Mouse (Mus musculus) B cell, adult 2 months (primary cell): ENCODE measurements around the gene Olfr129.

Experiments
- DNase-seq, 2 experiments: peaks; one replicate each; pipeline ENCODE4 v3.0.0; 2022

The Olfr129 gene

GRCm38 (mm10) chr17:38059979-38060378 lies at the start of gene Olfr129:
Gene Olfr129 (minus strand): TSS chr17:38060079.
- DNase-seq = no peak

GRCm38 (mm10) chr17:38088593-38088992 lies 28.7 kb upstream of the Olfr129 start, which contains the start of gene Olfr131:
Gene Olfr131 (minus strand): TSS chr17:38088693.
- no peak for DNase-seq

- DNase-seq = no peak
Measured at GRCm38 (mm10) chr17:38082364-38082763, 22.5 kb upstream of the Olfr129 start.

GRCm38 (mm10) chr17:38063621-38064020 lies 3.7 kb upstream of the Olfr129 start, which contains the start of gene Olfr130:
Gene Olfr130 (plus strand): TSS chr17:38063921.
- DNase-seq = no peak

GRCm38 (mm10) chr17:38026297-38026696 lies 33.6 kb downstream of the Olfr129 start:
- DNase-seq = no peak

- no peak for DNase-seq
Measured at GRCm38 (mm10) chr17:38016341-38016740, 43.5 kb downstream of the Olfr129 start.

GRCm38 (mm10) chr17:38004996-38005395 lies 54.9 kb downstream of the Olfr129 start:
- no peak for DNase-seq
